ENCODE assay signal across 12 mouse cellular contexts in the genomic region with DNA sequence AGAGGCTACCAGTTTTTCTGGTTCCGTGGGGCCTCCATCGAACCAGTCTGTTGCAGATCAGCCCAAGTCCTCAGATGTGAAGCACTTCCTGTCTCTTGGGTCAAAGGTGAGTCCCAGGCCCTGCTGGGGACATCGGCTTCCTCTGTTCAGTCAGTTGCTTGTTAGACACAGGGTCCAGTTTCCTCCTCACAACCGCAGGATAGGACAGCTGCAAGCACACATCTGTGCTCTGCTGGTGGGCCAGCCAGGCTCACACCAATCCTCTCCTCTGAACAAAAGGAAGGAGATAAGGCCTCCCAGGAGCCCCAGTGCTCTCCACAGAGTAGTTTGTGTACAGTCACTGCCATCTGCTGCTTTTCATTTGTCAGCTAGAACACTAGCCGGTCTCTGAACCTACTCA. TPM values are rescaled to one million over a fixed set of nuclear protein-coding genes. Genes with fewer than 3 reads are reported as not detected.
DNase-seq lines count a peak whose midpoint lies in the region; ATAC-seq lines count a peak whose summit lies in the region.
"Had no signal": no experiment of that assay in that cellular context is flagged by ENCODE, and none has a peak within 500 bp of the region (broad histone marks: within the 10 kb centered on the region; RNA-seq: fewer than 3 reads in every experiment).

No protein-coding gene starts in this region.

- no peaks in the 10 kb centered on the region for H3K27me3 ChIP-seq in heart, embryonic 10.5 days (ENCODE audit: insufficient read depth, poor library complexity, severe bottlenecking)
- no peaks in the 10 kb centered on the region for H3K27me3 ChIP-seq in intestine, embryonic 15.5 days (replicated peaks)
- H3K27me3 ChIP-seq in hindbrain, embryonic 13.5 days, result no peaks in the 10 kb centered on the region
- H3K27me3 ChIP-seq: CH12.LX had no signal

- peak; percentile 78 for DNase-seq in heart, embryonic 10.5 days (ENCODE audit: low spot score)
- no peak for DNase-seq in heart, postnatal 25 days (ENCODE audit: low spot score)
- peak; percentile 35 for DNase-seq in CD4-positive helper T cell, adult 2 months (ENCODE audit: low read depth, low spot score)
- DNase-seq in ovary, adult 18-20 months (ENCODE audit: low spot score), result no peak
- DNase-seq in yolk sac, embryonic 10.5 days (ENCODE audit: low spot score), result no peak
- DNase-seq: cerebellum, postnatal 14 days; kidney, adult 11 months; right cerebral cortex, postnatal 25 days had no signal

- H3K36me3 ChIP-seq in heart, embryonic 10.5 days, result no peaks in the 10 kb centered on the region
- no peaks in the 10 kb centered on the region for H3K36me3 ChIP-seq in intestine, embryonic 15.5 days
- H3K36me3 ChIP-seq in hindbrain, embryonic 13.5 days, result no peaks in the 10 kb centered on the region

- 41% methylated on average over 5 of the region's 5 CpGs for WGBS in heart, embryonic 10.5 days
- 49% methylated on average over 5 of the region's 5 CpGs for WGBS in intestine, embryonic 15.5 days
- WGBS in hindbrain, embryonic 13.5 days, result 73% methylated on average over 5 of the region's 5 CpGs

- no peak overlapping the region for H3K4me2 ChIP-seq in intestine, embryonic 15.5 days (replicated peaks)
- no peak overlapping the region for H3K4me2 ChIP-seq in hindbrain, embryonic 13.5 days

- H3K4me3 ChIP-seq in heart, embryonic 10.5 days, result no peak overlapping the region
- H3K4me3 ChIP-seq in intestine, embryonic 15.5 days (replicated peaks), result no peak overlapping the region
- H3K4me3 ChIP-seq in hindbrain, embryonic 13.5 days, result no peak overlapping the region

- H3K4me1 ChIP-seq in heart, embryonic 10.5 days, result peaks cover 16% of the 10 kb centered on the region
- peaks cover 13% of the 10 kb centered on the region for H3K4me1 ChIP-seq in intestine, embryonic 15.5 days (replicated peaks)
- peaks cover 6% of the 10 kb centered on the region; the same call in 1 of the 2 replicates for H3K4me1 ChIP-seq in hindbrain, embryonic 13.5 days (replicated peaks)

- intact Hi-C loops in heart, postnatal 25 days (cut with DNase I), result no loop called here

- no peaks in the 10 kb centered on the region for H3K9me3 ChIP-seq in heart, embryonic 10.5 days
- no peaks in the 10 kb centered on the region for H3K9me3 ChIP-seq in intestine, embryonic 15.5 days
- H3K9me3 ChIP-seq in hindbrain, embryonic 13.5 days, result no peaks in the 10 kb centered on the region; the same call in 1 of the 2 replicates

- H3K27ac ChIP-seq in heart, embryonic 10.5 days, result peak overlapping the region; percentile 60; the same call in 1 of the 2 replicates
- H3K27ac ChIP-seq in intestine, embryonic 15.5 days, result no peak overlapping the region; the same call in 1 of the 2 replicates
- H3K27ac ChIP-seq in hindbrain, embryonic 13.5 days, result no peak overlapping the region

- ATAC-seq in intestine, embryonic 15.5 days, result peak; percentile 40
- 0 out of 2 replicates have a peak, but pooled peaks have one; percentile 11 for ATAC-seq in monocyte, adult 5-6 weeks (replicated peaks; ENCODE audit: insufficient number of reproducible peaks, low FRiP score, low TSS enrichment, poor library complexity, severe bottlenecking)
- ATAC-seq in hindbrain, embryonic 13.5 days (ENCODE audit: low FRiP score), result no peak

- H3K9ac ChIP-seq in intestine, embryonic 15.5 days, result no peak overlapping the region
- H3K9ac ChIP-seq in hindbrain, embryonic 13.5 days, result no peak overlapping the region

RNA-seq across cellular contexts. Expression of a gene that starts 44.8 kb away (rescaled TPM):
- 22.9 and 23.8 TPM in 2 replicates for polyA plus RNA-seq in heart, embryonic 10.5 days (2016; fragmentation: Nextera tagmentation; extraction: Ambion mirVana)
- 1 to 10 TPM; 5.2 to 5.7 TPM for total RNA-seq in heart, postnatal 25 days (2021)
- polyA plus RNA-seq in intestine, embryonic 15.5 days (2015; fragmentation: Nextera tagmentation; extraction: Ambion mirVana), result 21.4 TPM in 2 replicates
- total RNA-seq in monocyte, adult 5-6 weeks (2017), result 2.1 to 4.1 TPM (median 4.1 TPM) in 3 replicates
- 44.4 and 45.0 TPM in 2 replicates for polyA plus RNA-seq in hindbrain, embryonic 13.5 days (2015; fragmentation: Nextera tagmentation; extraction: Ambion mirVana)

Comparison
In these comparisons a context has a peak if more than half of its experiments do, and no peak if none do; other contexts are left out.
1. DNase-seq: peak in heart, embryonic 10.5 days (single experiment) and CD4-positive helper T cell, adult 2 months (single experiment); none in heart, postnatal 25 days (single experiment), ovary, adult 18-20 months (single experiment) and yolk sac, embryonic 10.5 days (single experiment).